Mouse (Mus musculus): ENCODE results near the gene Pard3. TPM values are rescaled to one million over a fixed set of nuclear protein-coding genes. Genes with fewer than 3 reads are reported as not detected.

Pard3 gene
- polyA plus RNA-seq, 1 experiment, result 13.2 TPM

GRCm38 (mm10) chr8:127220615-127221014 lies 156.9 kb downstream of the Pard3 start:
- Histone ChIP-seq H3K4me3 (replicated peaks; ENCODE audit: insufficient read depth, low read depth, low read length) (no peak overlapping the region), H3K4me1 (ENCODE audit: control insufficient read depth, insufficient read depth, low read length) (no peaks in the 10 kb centered on the region), H3K27ac (ENCODE audit: insufficient read depth, low read length) (no peak overlapping the region), H3K27me3 (ENCODE audit: control insufficient read depth, insufficient read depth, low read length) (no peaks in the 10 kb centered on the region)
- no peak for DNase-seq
- no peak for TF ChIP-seq CTCF (IDR thresholded peaks at IDR 0.05; ENCODE audit: borderline replicate concordance, insufficient read depth, low read depth, low read length)
- TF ChIP-seq POLR2A (IDR thresholded peaks at IDR 0.05; ENCODE audit: borderline replicate concordance, insufficient read depth, low read length), result no peak
- WGBS, result 88% methylated on average over 7 of the region's 7 CpGs

DNA sequence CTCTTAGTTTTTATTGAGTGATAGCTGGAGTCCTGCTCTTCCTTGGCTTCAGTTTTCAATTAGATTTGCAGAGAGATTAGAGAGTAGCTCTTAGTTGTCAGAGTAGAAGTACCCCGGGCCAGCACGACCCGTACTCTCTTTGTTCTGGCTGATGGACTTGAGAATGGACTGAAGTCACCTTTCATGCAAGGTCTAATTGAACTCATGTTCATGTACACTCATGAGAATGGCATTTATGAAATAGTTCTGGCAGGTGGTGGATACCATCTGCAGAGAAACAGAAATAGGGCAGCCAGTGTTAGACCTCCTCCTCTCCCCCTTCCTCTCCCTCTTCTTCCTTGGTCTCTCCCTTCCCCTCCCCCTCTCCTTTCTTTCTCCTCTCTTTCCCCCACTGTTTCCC lies 158.7 kb downstream of the Pard3 start:
- TF ChIP-seq CTCF (IDR thresholded peaks at IDR 0.05; ENCODE audit: borderline replicate concordance, insufficient read depth, low read depth, low read length) (no peak), POLR2A (IDR thresholded peaks at IDR 0.05; ENCODE audit: borderline replicate concordance, insufficient read depth, low read length) (no peak)
- Histone ChIP-seq H3K27ac (ENCODE audit: insufficient read depth, low read length) (no peak overlapping the region), H3K4me1 (ENCODE audit: control insufficient read depth, insufficient read depth, low read length) (no peaks in the 10 kb centered on the region), H3K27me3 (ENCODE audit: control insufficient read depth, insufficient read depth, low read length) (no peaks in the 10 kb centered on the region), H3K4me3 (replicated peaks; ENCODE audit: insufficient read depth, low read depth, low read length) (no peak overlapping the region)
- no peak for DNase-seq
- 73% methylated on average over 3 of the region's 3 CpGs for WGBS

GRCm38 (mm10) chr8:127226996-127227395 lies 163.3 kb downstream of the Pard3 start:
- no peak overlapping the region for H3K4me3 ChIP-seq (replicated peaks; ENCODE audit: insufficient read depth, low read depth, low read length)
- H3K4me1 ChIP-seq (ENCODE audit: control insufficient read depth, insufficient read depth, low read length), result no peaks in the 10 kb centered on the region
- TF ChIP-seq CTCF (IDR thresholded peaks at IDR 0.05; ENCODE audit: borderline replicate concordance, insufficient read depth, low read depth, low read length) (no peak), POLR2A (IDR thresholded peaks at IDR 0.05; ENCODE audit: borderline replicate concordance, insufficient read depth, low read length) (no peak)
- 14% methylated on average over 1 of the region's 1 CpGs for WGBS
- no peak for DNase-seq
- H3K27me3 ChIP-seq (ENCODE audit: control insufficient read depth, insufficient read depth, low read length), result no peaks in the 10 kb centered on the region
- H3K27ac ChIP-seq (ENCODE audit: insufficient read depth, low read length), result no peak overlapping the region

GRCm38 (mm10) chr8:127227407-127227806 lies 163.7 kb downstream of the Pard3 start:
- TF ChIP-seq CTCF (IDR thresholded peaks at IDR 0.05; ENCODE audit: borderline replicate concordance, insufficient read depth, low read depth, low read length) (no peak), POLR2A (IDR thresholded peaks at IDR 0.05; ENCODE audit: borderline replicate concordance, insufficient read depth, low read length) (no peak)
- 58% methylated on average over 4 of the region's 4 CpGs for WGBS
- Histone ChIP-seq H3K27ac (ENCODE audit: insufficient read depth, low read length) (0 out of 2 replicates have a peak overlapping the region, but pooled peaks have one; percentile 30), H3K27me3 (ENCODE audit: control insufficient read depth, insufficient read depth, low read length) (no peaks in the 10 kb centered on the region), H3K4me3 (replicated peaks; ENCODE audit: insufficient read depth, low read depth, low read length) (no peak overlapping the region), H3K4me1 (ENCODE audit: control insufficient read depth, insufficient read depth, low read length) (no peaks in the 10 kb centered on the region)
- no peak for DNase-seq

DNA sequence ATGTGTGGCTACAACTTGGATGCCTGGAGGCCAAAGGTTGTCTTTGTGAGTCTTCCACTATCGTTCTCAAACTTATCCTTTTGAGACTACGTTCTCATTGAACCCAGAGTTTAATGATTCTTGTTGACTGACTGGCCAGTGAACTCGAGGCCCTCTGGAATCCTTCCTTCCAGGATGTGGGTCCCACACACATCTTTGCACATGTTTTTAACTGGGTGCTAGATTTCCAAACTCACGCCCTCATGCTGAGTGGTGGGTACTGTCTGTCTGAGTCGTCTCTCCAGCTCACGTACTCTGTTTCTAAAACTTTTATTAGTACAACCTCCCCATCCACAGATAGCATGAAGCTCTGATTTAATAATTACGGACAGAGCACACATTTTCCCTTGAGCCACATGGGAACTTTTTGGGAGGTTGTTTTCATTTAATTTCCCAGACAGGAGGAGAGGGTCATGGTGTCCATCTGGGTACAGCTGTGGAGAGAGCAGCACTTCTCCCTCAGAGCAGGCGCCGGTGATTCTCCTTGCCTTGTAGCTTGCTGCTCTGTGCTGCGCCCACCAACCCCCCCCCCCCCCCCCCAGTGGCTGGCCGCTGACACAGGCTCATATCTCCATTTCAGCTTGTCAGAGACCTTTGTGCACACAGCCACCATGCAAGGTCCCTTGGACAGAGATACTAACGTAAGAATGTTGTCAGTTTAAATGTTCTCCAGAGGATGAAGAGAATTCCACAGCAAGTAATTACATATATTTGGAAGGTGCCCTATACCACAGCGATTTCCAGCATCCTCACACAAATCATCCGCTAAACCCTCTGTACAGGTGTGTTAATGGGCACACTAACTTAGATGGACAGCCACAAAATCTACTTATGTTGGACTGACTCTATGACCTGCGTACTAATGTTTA lies 165.9 kb downstream of the Pard3 start:
- DNase-seq, result no peak
- TF ChIP-seq CTCF (IDR thresholded peaks at IDR 0.05; ENCODE audit: borderline replicate concordance, insufficient read depth, low read depth, low read length) (no peak), POLR2A (IDR thresholded peaks at IDR 0.05; ENCODE audit: borderline replicate concordance, insufficient read depth, low read length) (no peak)
- H3K4me3 ChIP-seq (replicated peaks; ENCODE audit: insufficient read depth, low read depth, low read length), result no peak overlapping the region
- no peaks in the 10 kb centered on the region for H3K4me1 ChIP-seq (ENCODE audit: control insufficient read depth, insufficient read depth, low read length)
- H3K27me3 ChIP-seq (ENCODE audit: control insufficient read depth, insufficient read depth, low read length), result no peaks in the 10 kb centered on the region
- no peak overlapping the region for H3K27ac ChIP-seq (ENCODE audit: insufficient read depth, low read length)
- WGBS, result 81% methylated on average over 15 of the region's 15 CpGs

DNA sequence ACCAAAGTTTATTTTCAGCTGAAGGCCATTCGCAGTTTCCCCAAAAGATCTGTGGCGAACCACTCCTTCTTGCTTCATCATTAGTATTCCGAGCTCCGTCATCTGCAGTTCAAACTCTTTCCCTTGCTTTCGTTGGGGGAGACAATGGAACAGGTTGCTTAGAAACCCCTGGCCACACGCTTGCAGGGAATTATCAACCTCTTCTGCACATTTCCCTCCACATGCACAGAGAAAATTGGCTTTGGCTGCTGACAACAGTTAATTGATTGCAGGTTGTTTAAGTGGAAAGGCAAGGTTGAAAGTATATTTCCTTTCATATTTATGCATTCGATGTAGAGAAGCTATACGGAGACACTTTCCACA lies 166.5 kb downstream of the Pard3 start:
- 70% methylated on average over 8 of the region's 8 CpGs for WGBS
- Histone ChIP-seq H3K4me3 (replicated peaks; ENCODE audit: insufficient read depth, low read depth, low read length) (no peak overlapping the region), H3K27ac (ENCODE audit: insufficient read depth, low read length) (no peak overlapping the region), H3K4me1 (ENCODE audit: control insufficient read depth, insufficient read depth, low read length) (no peaks in the 10 kb centered on the region), H3K27me3 (ENCODE audit: control insufficient read depth, insufficient read depth, low read length) (no peaks in the 10 kb centered on the region)
- no peak for DNase-seq
- TF ChIP-seq POLR2A (IDR thresholded peaks at IDR 0.05; ENCODE audit: borderline replicate concordance, insufficient read depth, low read length) (no peak), CTCF (IDR thresholded peaks at IDR 0.05; ENCODE audit: borderline replicate concordance, insufficient read depth, low read depth, low read length) (no peak)

GRCm38 (mm10) chr8:127243351-127243750 lies 179.7 kb downstream of the Pard3 start:
- no peaks in the 10 kb centered on the region for H3K27me3 ChIP-seq (ENCODE audit: control insufficient read depth, insufficient read depth, low read length)
- no peak for DNase-seq
- H3K27ac ChIP-seq (ENCODE audit: insufficient read depth, low read length), result no peak overlapping the region
- 88% methylated on average over 4 of the region's 4 CpGs for WGBS
- H3K4me3 ChIP-seq (replicated peaks; ENCODE audit: insufficient read depth, low read depth, low read length), result no peak overlapping the region
- no peaks in the 10 kb centered on the region for H3K4me1 ChIP-seq (ENCODE audit: control insufficient read depth, insufficient read depth, low read length)
- TF ChIP-seq CTCF (IDR thresholded peaks at IDR 0.05; ENCODE audit: borderline replicate concordance, insufficient read depth, low read depth, low read length), result no peak

DNA sequence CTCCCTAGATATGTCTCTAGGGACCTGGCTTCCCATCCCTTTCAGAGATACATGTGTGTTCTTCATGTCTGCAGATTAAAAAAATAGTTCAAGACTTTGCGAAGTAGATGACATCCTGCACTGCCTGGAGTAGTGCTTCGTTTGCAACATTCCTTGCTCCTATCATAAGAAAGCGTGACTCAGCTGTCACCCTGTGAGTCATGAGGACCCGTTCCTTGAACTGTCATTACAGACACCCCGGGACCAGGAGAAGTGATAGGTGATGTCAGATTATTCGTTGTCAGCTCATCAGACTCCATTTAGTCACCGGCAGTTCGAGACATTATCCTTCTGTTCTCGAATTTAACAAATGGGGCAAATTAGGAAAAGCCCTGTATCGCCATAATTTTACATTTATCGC lies 180.1 kb downstream of the Pard3 start:
- TF ChIP-seq CTCF (IDR thresholded peaks at IDR 0.05; ENCODE audit: borderline replicate concordance, insufficient read depth, low read depth, low read length) (no peak), POLR2A (IDR thresholded peaks at IDR 0.05; ENCODE audit: borderline replicate concordance, insufficient read depth, low read length) (no peak)
- 89% methylated on average over 11 of the region's 11 CpGs for WGBS
- H3K4me3 ChIP-seq (replicated peaks; ENCODE audit: insufficient read depth, low read depth, low read length), result no peak overlapping the region
- no peak overlapping the region for H3K27ac ChIP-seq (ENCODE audit: insufficient read depth, low read length)
- H3K4me1 ChIP-seq (ENCODE audit: control insufficient read depth, insufficient read depth, low read length), result no peaks in the 10 kb centered on the region
- no peak for DNase-seq
- H3K27me3 ChIP-seq (ENCODE audit: control insufficient read depth, insufficient read depth, low read length), result no peaks in the 10 kb centered on the region

Data from cerebellum, adult 2 months (tissue).